Mouse (Mus musculus) C2C12 (cell line): ENCODE results near the gene Impdh1. TPM values are rescaled to one million over a fixed set of nuclear protein-coding genes. Genes with fewer than 3 reads are reported as not detected.

Experiments
- H3K27me3 ChIP-seq: one replicate; pipeline ENCODE4 v1.6.1; 2011; ENCODE audit not compliant: control insufficient read depth, insufficient read depth, insufficient read length
- H3K36me3 ChIP-seq: one replicate; pipeline ENCODE4 v1.6.1; 2011; ENCODE audit not compliant: control insufficient read depth, insufficient read depth
- H3K4me3 ChIP-seq: one replicate; pipeline ENCODE4 v1.5.1; 2011; ENCODE audit warnings: mild to moderate bottlenecking, control low read depth; ENCODE audit not compliant: poor library complexity, insufficient read depth, severe bottlenecking
- H3K79me2 ChIP-seq: one replicate; pipeline ENCODE4 v1.6.1; 2011; ENCODE audit not compliant: control insufficient read depth, insufficient read depth
- H3K79me3 ChIP-seq: one replicate; pipeline ENCODE4 v1.6.1; 2011; ENCODE audit warnings: low read depth, control low read depth
- H3ac ChIP-seq: one replicate; pipeline ENCODE3; 2011; ENCODE audit warnings: low read depth; ENCODE audit not compliant: control insufficient read depth, insufficient read length
- CEBPB ChIP-seq: IDR thresholded peaks from one replicate; pipeline ENCODE4 v1.6.1; 2011; ENCODE audit warnings: low read depth, mild to moderate bottlenecking, control low read depth, moderate library complexity
- CTCF ChIP-seq: IDR thresholded peaks from one replicate; pipeline ENCODE4 v1.5.1; 2011; ENCODE audit not compliant: control insufficient read depth, insufficient read depth, insufficient read length
- FOSL1 ChIP-seq: IDR thresholded peaks from one replicate; pipeline ENCODE4 v1.8.0; 2011; ENCODE audit warnings: mild to moderate bottlenecking, low read length; ENCODE audit not compliant: poor library complexity, insufficient read depth, severe bottlenecking
- MAX ChIP-seq: IDR thresholded peaks from one replicate; pipeline ENCODE4 v1.6.1; 2011; ENCODE audit warnings: mild to moderate bottlenecking, control low read depth
- MYOD1 ChIP-seq: IDR thresholded peaks from one replicate; pipeline ENCODE4 v1.6.1; 2011; ENCODE audit warnings: low read depth; ENCODE audit not compliant: control insufficient read depth, insufficient read length
- MYOG ChIP-seq: IDR thresholded peaks from one replicate; pipeline ENCODE4 v1.6.1; 2011; ENCODE audit not compliant: control insufficient read depth, insufficient read length; ENCODE audit errors: extremely low read depth
- USF1 ChIP-seq: IDR thresholded peaks from one replicate; pipeline ENCODE4 v1.6.1; 2011; ENCODE audit warnings: low read depth, mild to moderate bottlenecking, control low read depth, moderate library complexity
- long read RNA-seq, 2 experiments: library from polyadenylated mRNA; unstranded; transcript quantifications; one replicate each; pipeline ENCODE4 v2.0.0; 2019 to 2020
- polyA plus RNA-seq: library from polyadenylated mRNA; unstranded; fragments of >200 nt; fragmentation: generic; extraction: Trizol; gene quantifications from one replicate; pipeline ENCODE4 v1.2.1, GENCODE M21; 2012; ENCODE audit warnings: missing spikeins

Impdh1 gene
- polyA plus RNA-seq: 65.9 TPM
- long read RNA-seq, experiment 1, transcript Impdh1-201 (14 exons, 2,437 nt): major isoform, 20 of 40 reads
- long read RNA-seq, experiment 1, transcript Impdh1-207 (15 exons, 2,580 nt): minor isoform, 6 of 40 reads
- long read RNA-seq, experiment 1, partial matches to known transcripts: 6 of 40 reads
- long read RNA-seq, experiment 1, other reads (novel, unspliced or antisense): 6 of 40 reads
- long read RNA-seq, experiment 2, transcript Impdh1-202 (15 exons, 2,600 nt): minor isoform, 36 of 402 reads
- long read RNA-seq, experiment 2, transcript Impdh1-207 (15 exons, 2,580 nt): minor isoform, 43 of 402 reads
- long read RNA-seq, experiment 2, transcript Impdh1-201 (14 exons, 2,437 nt): major isoform, 274 of 402 reads
- long read RNA-seq, experiment 2, partial matches to known transcripts: 4 of 402 reads
- long read RNA-seq, experiment 2, other reads (novel, unspliced or antisense): 40 of 402 reads

- TF ChIP-seq MYOG (no peak), CTCF (no peak), MAX (no peak), USF1 (no peak), CEBPB (no peak), FOSL1 (no peak), MYOD1 (no peak)
- peak within 1 kb of the TSS; percentile 42 for H3K4me3 ChIP-seq
- H3K36me3 ChIP-seq: no peaks in the 10 kb centered on the region
- peaks cover 4% of the 10 kb centered on the region for H3K27me3 ChIP-seq
- peak within 1 kb of the TSS; percentile 71 for H3ac ChIP-seq
- peaks cover 9% of the 10 kb centered on the region for H3K79me2 ChIP-seq
- peaks cover 6% of the 10 kb centered on the region for H3K79me3 ChIP-seq
Measured at GRCm38 (mm10) chr6:29215881-29216501, at the start of gene Impdh1. Gene Impdh1 (minus strand): TSS chr6:29216364.

- Histone ChIP-seq H3K79me3 (no peaks in the 10 kb centered on the region), H3K36me3 (no peaks in the 10 kb centered on the region), H3K27me3 (no peaks in the 10 kb centered on the region), H3K79me2 (no peaks in the 10 kb centered on the region), H3ac (no peak overlapping the region), H3K4me3 (no peak overlapping the region)
- TF ChIP-seq USF1 (no peak), CTCF (no peak), CEBPB (no peak), MYOG (no peak)
Measured at GRCm38 (mm10) chr6:29264456-29264781, 48.3 kb upstream of the Impdh1 start.

DNA sequence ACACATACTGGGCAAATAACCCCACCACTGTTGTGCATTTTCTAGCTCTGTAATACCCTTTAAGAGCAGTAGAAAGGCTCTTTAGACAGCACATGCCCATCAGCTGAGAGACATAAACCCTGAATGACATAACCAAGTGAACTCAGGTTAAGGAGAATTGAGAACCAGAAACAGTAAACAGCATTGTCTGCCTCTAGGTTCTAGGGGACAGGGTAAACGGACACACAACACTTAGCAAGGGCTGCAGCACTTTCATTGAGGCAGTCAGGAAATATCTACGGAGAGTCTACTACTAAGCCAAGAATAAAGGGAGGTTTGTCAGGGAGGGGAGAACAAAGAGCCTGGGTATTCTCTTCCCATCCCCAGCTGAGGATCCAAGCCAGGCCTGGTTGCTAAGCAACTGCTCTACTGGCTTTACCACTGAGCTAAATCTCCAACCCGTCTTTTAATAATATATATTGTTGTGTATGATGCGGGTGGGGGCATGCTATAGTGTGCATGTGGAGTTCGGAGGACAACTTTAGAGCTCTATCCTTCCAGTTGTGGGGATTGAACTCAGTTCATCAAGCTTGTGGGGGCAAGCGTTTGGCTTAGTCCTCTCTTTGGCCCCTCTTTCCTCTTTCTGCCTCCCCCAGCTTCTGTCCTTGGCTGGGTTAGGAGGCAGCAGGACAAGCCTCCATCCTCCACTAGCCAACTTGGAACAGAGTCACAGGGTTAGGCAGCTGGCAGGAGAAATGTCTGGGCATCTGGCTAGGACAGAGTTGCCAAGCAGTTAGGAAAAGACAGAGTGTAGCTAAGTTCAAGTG lies 47.7 kb upstream of the Impdh1 start:
- Histone ChIP-seq H3K27me3 (no peaks in the 10 kb centered on the region), H3K79me3 (no peaks in the 10 kb centered on the region), H3ac (no peak overlapping the region), H3K79me2 (no peaks in the 10 kb centered on the region), H3K4me3 (no peak overlapping the region), H3K36me3 (no peaks in the 10 kb centered on the region)
- TF ChIP-seq MYOG (no peak), CEBPB (no peak), MYOD1 (no peak), USF1 (no peak), CTCF (no peak), FOSL1 (no peak), MAX (no peak)

- Histone ChIP-seq H3K36me3 (no peaks in the 10 kb centered on the region), H3K79me3 (no peaks in the 10 kb centered on the region), H3K27me3 (no peaks in the 10 kb centered on the region), H3ac (no peak overlapping the region), H3K79me2 (no peaks in the 10 kb centered on the region), H3K4me3 (no peak overlapping the region)
- TF ChIP-seq MYOD1 (no peak), MAX (no peak), FOSL1 (no peak)
Measured at GRCm38 (mm10) chr6:29261831-29262230, 45.7 kb upstream of the Impdh1 start.

DNA sequence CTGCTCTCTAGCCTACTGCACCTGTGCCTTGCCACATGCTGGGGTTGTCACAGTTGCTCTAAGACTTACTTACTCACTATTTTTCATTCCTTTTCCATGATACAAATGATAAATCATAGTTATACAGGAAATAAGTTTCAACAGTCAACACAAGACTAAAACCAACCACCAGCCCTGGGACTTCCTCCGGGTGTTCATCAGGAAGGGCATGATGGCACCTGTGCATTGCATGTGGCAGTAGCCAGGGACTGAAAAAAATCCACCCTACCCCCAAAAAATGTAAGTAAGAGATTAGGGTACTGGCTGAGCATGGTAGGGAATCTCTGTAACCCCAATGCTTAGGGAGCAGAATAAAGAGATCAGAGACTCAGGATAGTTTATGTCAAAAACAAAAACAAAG lies 43.3 kb upstream of the Impdh1 start:
- no peak overlapping the region for H3K4me3 ChIP-seq
- no peaks in the 10 kb centered on the region for H3K27me3 ChIP-seq
- no peak overlapping the region for H3ac ChIP-seq
- H3K79me2 ChIP-seq: no peaks in the 10 kb centered on the region
- no peaks in the 10 kb centered on the region for H3K36me3 ChIP-seq
- H3K79me3 ChIP-seq: no peaks in the 10 kb centered on the region
- TF ChIP-seq CEBPB: no peak
- TF ChIP-seq USF1: no peak
- no peak for TF ChIP-seq CTCF
- TF ChIP-seq MAX: no peak
- no peak for TF ChIP-seq MYOG
- TF ChIP-seq FOSL1: no peak
- TF ChIP-seq MYOD1: no peak
